Mouse (Mus musculus): ENCODE data around the gene Parp16.

DNA sequence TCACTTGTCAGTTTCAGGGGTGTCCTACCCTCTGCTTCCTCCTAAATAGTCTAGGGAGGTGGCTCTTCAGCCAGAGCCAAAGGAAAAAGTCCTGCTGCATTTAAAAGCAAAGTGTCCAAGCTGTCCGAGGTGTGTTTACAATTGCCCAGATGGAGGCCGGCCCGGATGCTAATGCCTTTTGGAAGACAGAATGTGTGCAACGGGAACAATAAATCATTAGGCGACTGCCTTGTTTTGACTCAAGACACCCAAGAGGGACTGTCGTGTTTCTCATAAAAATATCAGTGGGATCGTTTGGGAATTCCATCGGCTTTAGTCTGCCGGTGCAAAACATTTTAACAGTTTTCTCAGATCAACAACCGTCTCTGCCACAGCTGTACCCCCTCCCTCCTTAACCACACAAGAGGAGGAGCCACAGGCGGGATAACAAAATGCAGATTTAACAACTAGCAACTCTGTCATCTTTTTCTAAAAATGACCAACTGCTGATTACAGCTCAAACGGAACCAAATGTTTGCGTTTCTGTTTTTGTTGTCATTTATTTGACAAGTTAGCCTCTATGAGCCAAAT, 43.1 kb downstream of the Parp16 start:
- TF ChIP-seq ZNF384 (IDR thresholded peaks at IDR 0.05; ENCODE audit: low read depth, low read length) (no peak), MAFK (IDR thresholded peaks at IDR 0.05; ENCODE audit: insufficient read depth, low read depth, low read length) (no peak), CHD2 (IDR thresholded peaks at IDR 0.05; ENCODE audit: low read depth, low read length) (no peak), ZC3H11A (IDR thresholded peaks at IDR 0.05; ENCODE audit: borderline replicate concordance, low read depth, low read length) (no peak)
